Mouse (Mus musculus): Measurements from ENCODE around the gene Nalcn. TPM values are rescaled to one million over a fixed set of nuclear protein-coding genes. Genes with fewer than 3 reads are reported as not detected.
A peak's percentile ranks its signal among the peaks of the same experiment; 100 is the strongest.
"Not testable (repeated sequence)": the region's sequence is repeated elsewhere in the genome, so short reads cannot be mapped to it uniquely, and the experiment has no call there.

Nalcn gene
- under 1 TPM; 0.42 to 0.43 TPM for total RNA-seq (2021)
- long read RNA-seq, experiment 1 = 0 reads
- long read RNA-seq, experiment 2 = 0 reads

DNA sequence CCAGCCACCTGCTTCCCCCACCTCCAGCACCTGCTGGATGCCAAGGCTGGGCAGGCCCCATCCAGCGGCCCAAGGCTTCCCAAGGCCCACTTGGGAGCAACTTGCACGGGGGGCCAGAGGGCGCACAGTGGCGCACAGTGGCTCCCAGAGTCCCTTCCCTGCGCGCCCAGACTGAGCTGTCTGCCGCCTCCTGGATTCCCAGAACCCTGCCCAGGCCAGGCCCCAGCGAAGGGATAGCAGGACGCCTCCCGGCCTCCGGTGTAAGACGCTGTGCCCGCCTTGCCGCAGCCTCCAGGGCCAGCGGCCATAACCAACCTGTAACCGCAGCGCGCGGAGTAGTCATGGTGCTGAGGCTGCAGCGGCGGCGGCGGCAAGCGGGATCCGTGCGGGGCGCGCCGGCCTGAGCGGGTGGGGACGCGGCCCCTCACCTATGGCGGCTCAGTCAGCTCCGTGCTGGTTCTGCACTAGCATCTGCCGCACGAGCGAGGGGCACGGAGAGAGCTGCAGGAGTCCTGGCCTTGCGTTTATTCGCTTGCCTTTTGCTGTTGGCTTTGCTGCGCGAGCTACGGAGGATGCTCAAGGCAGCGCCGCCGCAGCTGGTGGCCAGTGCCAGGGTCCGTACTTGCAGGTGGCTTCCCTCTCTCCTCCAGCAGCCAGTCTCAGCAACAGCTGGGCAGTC, at the start of gene Nalcn:
Nalcn (minus strand) TSS at position 644 of the 679 bp plus-strand sequence.
- DNase-seq = peak; percentile 7

DNA sequence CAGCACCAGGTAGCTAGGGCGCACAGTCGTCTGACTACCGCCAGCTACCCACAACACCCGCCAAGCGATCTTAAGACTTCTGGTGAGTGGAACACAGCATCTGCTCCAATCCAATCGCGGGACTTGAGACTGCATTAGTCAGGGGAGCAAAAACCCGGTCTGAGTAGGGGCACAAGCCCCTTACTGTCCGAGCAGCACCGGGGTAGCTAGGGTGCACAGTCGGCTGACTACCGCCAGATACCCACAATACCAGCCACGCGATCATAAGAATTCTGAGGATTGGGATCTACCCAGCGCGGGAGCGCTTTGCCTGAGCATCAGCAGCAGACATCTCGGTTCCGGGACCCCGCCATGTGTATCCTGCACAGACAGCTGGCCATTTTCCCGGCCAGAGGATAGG, 44.1 kb upstream of the Nalcn start:
- not testable (repeated sequence) for DNase-seq

- DNase-seq = no peak
These were observed 37.5 kb upstream of the Nalcn start for GRCm38 (mm10) chr14:123664451-123664850.

- DNase-seq = no peak
These were observed 36.3 kb upstream of the Nalcn start for GRCm38 (mm10) chr14:123663206-123663605.

- DNase-seq = no peak
These were observed 35.4 kb upstream of the Nalcn start for GRCm38 (mm10) chr14:123662386-123662785.

DNA sequence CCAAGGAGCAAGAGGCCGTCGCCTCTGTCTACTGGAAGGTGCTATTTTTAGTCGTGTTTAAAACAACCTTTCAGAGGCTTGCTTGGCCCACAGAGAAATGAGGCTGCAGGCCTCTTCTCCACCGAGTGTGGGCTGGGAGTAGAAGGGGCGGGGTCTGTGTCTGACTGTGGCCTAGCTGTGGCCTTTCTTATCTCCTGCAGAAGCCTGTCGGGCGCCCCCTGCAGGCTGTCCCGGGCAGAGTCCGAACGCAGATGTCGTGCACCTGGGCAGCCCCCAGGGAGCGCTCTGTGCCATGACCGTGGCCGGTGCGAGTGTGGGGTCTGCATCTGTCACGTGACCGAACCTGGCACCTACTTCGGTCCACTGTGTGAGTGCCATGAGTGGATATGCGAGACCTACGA, 34.1 kb upstream of the Nalcn start:
- peak; percentile 29 for DNase-seq

DNA sequence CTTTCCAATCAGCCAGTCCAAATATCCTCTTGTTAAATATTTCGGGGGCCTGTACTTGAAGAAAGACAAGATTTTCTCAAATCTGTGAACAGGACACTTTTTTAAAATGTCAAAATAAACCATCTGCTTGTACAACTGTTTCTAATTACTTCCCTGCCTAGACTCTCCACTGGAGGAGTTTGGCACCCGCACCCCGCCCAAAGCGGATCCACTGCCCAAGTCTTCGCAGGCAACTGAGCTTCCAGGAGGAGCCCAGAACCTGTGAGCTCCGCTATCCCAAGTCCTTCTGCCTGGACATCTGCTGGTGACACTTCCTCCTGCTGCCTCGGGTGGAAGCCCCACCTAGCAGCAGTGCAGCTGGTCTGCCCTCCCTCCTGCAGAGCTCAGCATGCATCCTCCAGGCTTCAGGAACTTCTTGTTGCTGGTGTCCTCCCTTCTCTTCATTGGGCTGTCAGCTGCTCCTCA, 33.0 kb upstream of the Nalcn start, which contains the start of gene Itgbl1:
Itgbl1 (plus strand) TSS at position 51 of the 465 bp plus-strand sequence.
- peak; percentile 12 for DNase-seq

- DNase-seq = no peak
These were observed 227 bp upstream of the Nalcn start for GRCm38 (mm10) chr14:123627180-123627562.

GRCm38 (mm10) chr14:123622969-123623368, 4.0 kb downstream of the Nalcn start:
- DNase-seq = no peak

DNA sequence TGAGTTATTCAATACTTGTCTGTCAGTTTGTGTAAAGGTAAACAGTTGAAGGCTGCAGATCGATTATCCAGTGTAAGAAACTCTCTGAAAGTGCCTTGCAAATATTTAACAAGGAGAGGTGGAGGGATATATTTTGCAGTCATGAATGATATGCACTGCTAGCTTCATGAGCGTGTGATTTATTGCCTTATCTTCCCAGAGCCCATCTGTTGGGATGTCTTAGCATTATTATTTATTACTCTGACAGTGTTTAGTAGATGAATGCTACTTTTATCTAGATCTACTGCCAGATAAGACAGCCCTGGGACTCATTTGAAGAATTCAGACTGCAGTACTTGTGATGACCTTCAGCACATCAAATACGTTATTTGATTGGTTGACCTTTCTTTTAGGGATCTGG, 31.7 kb downstream of the Nalcn start:
- no peak for DNase-seq

DNA sequence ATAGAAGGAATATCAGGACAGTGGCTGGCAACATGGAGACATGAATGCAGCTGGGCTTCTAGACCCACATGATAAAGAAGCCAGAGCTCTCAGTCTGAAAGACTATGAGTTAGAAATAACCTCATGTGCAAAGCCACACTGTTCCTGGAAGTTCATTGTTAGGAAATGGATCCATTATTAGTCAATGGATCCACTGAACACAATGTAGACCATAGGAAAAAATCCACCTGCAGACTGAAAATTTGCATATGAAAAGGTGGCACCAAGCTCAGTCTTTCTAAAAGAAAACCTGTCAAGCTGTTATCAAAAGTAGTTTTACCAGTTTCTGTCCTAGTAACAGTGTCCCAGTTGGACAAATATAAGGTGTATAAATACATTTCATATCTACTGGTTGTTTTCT, 39.5 kb downstream of the Nalcn start:
- DNase-seq = no peak

DNA sequence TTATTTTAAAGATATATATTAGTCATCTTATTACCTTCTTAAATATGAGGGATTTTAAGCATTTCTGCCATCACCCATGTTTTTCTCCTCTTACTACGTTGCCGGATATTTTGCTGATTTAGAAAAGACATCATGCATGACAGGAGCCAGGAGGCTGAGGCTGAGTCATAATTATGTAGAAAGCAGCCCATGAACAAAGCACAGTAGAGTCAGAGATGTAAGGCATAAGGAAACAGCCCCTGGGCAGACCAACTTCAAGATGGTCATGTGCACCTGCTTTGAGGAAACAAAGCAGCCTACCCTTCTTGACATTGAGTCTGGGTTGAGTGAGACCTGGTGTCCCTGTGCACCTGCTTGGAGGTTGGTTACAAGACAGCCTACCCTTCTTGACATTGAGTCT, 44.5 kb downstream of the Nalcn start:
- no peak for DNase-seq

DNA sequence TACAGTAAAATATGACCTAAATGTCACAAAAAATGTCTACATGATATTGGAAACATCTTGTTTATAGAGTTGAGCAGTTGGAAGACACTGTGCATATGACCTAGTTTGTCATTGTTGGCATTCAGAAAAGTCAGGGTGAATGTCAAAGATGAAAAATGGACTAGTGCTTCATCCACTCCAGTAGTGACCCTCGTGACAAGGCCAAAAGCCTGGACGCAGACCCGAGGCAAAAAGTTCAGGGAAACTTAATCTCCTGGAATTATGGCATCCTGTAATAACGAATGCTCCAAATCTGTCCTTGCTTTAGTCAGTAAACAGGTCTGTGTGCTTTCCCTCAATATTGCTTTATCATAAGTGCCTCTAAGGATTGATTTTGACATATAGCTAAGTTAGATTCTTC, 51.6 kb downstream of the Nalcn start:
- DNase-seq = no peak

DNA sequence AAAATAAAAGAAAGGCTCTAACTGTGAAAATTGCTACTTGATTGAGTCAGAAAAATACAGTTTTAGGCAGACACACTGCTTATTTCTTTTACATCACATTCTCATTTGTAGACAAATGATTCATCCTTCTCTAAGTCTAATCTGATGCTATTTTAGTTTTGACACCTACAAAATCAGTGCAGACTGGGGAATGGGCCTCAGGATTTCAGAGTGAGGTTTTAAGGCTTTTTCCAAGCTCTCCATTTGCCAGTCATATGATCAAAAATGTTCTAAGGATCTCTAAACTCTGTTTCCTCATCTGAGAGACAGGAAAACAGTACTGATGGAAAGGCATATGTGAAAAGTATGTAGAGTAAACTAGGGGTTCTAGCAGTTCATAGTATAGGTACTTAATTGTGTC, 52.0 kb downstream of the Nalcn start:
- DNase-seq = no peak

DNA sequence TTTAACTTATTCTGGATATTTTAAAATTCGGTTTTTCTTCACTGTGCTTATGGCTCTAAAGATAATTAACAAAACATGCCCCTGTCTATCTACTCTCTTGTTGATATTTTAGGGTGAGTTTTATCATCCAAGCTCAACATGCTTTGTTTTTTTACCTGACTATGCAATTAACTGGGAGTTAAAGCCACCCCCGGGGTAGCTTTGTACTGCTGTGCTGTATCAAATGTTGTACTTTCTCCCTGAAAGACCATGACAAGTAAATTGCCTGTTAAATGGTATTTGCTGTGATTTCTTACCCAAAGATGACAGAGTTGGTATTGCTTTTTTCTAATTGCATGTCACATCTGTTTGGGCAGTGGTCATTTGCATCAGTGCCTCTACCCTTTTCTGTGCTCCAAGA, 60.3 kb downstream of the Nalcn start:
- DNase-seq = no peak

- DNase-seq = no peak
These were observed 71.4 kb downstream of the Nalcn start for GRCm38 (mm10) chr14:123555533-123555932.

DNA sequence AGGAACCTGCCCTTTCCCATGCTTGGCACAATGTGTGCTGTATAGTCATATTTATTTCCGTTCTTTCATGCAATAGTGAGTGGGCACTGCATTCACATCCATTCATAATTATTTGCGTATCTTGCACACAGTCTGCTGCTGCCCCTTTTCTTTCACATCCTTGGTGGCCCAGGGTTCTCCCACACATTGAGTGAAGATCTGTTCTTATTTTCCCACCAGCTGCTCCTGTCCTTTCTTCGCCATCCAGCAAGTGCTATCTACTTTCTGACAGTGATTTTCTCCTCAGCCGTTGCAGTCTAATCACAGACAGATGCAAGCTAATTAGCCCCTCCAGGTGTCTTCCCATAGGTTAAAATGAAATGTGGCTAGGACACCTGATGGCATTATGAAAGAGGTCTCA, 72.0 kb downstream of the Nalcn start:
- no peak for DNase-seq

DNA sequence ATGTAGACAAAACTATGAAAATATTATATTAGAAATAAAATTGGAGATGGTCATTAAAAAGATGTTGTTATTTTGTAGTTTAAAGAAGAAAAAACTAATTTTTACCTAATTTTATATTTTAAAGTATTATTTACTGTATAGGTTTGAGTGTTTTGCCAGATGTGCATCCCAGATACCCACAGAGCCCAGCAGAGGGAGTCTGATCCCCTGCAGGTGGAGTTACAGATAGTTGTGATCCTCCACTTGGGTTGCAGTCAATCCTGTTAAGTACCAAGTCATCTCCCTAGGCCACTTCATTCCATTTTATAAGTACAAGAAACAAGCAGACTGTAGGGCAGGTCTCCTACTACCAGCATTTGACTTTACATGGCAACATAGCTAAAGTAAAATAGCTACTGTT, 84.6 kb downstream of the Nalcn start:
- DNase-seq = no peak

DNA sequence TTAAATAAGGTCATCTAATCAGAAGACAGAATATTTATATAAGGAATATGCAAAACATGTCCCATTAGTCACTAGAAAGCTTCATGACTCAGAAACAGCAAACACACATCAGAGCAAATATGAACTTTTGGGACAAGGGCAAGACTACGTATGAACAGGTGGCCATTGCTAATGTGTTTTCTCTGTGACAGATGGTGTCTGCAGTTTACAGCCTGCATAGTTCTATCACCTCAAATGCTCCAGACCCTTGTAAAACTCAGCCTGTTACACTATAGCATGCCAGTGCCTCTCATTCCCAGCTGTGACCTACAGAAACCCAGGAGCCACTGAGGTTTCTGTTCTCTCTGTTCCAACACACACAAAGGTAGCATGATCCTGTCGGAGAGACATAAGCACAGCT, 91.3 kb downstream of the Nalcn start:
- no peak for DNase-seq

DNA sequence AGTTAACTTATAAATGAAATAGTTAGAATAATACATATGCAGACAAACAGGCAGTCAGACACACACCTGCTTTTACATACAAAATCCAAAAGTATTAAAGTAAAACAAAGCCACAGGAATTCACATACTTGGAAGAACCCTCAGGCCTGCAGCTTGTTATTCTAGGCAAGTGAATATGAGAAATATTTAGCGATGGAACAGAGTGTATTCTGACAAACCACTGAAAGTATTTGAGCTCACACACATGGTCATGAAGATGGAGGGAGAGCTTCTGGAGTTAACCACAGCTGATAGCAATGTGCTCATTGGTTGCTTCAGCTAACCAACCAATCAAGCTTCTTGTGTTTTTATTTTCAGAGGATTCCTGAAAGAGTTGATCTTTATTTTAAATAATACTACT, 93.9 kb downstream of the Nalcn start:
- DNase-seq = no peak

DNA sequence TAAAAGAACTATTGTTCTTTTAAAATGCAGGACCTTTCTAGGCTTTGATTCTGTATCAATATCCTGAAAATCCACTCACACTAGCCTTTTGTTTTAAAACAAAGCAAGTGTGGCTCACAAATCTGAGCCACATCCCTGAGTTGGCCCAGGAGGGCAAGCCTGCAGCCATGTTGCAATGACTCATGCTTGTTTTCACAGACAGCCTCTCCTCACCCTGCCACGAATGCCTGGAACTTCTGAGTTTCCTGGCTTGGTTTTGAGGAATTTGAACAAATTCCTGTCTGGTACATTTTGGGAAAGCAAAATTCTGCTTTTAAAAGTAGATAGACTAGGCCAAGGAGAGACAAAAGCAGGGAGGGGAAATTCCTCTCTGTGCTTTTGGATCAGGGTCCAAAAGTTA, 95.7 kb downstream of the Nalcn start:
- DNase-seq = peak; percentile 9

DNA sequence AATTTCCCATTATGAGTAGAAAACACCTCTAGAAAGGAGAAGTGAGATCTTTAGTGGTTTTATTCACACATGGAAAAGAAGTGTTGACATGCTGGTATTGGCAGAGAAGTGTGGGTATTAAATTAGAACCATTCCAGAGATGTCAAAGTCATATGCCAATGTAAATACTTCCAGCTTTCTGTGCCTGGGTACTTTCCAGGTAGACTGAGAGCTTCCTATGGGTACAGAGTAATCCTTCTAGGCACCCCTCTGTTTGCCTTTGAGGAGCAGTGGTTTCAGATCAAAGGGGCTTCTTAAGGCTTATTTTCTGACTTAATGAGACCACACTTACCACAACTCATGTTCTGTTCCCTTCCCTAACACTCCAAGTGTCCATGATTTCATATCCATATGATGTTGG, 97.8 kb downstream of the Nalcn start:
- DNase-seq = no peak

DNA sequence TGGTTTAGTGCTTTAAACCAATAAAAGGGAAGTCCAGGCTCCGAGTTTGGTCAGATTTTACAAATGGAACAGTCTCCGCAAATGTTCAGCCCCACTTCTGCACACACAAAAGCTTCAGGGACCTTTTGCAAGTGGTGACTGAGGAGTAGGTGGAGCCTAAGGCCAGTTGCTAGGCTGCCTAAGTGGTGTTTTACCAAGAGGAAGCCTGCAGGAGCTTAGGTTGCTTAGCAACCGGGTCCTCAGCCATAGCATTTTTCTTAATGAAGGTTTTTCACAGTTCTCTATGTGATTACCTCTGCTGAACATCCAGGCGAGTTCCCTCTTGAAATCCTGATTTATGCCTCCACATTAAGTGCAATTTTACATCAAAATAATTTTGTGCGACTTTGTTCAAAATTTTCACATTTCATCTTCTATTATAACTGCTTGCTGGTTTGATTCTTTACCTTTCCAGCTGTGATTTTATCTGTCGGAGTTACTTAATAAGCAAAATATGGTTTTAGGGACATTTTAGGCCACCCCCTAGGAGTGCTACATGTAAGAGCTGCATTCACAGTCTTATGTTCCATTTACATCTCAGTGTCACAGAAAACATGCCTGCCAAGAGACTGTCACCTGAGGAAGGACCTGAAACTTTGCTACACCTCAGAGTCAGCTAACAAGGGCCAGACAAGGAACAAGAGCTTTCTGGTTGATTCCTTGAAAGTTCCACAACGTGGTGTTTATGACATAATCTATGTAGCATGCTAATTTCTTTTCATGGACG, 113.4 kb downstream of the Nalcn start:
- no peak for DNase-seq

- no peak for DNase-seq
These were observed 114.0 kb downstream of the Nalcn start for GRCm38 (mm10) chr14:123512923-123513322.

Data from gastrocnemius, postnatal 10 days (tissue).